Mouse (Mus musculus) neural tube, embryonic 11.5 days (tissue): ENCODE measurements around the gene Nrbf2. TPM values are rescaled to one million over a fixed set of nuclear protein-coding genes. Genes with fewer than 3 reads are reported as not detected.

Experiments
- ATAC-seq: fragments of 200-750 bp; cut with Nextera tagmentation; 2 replicates; pipeline ENCODE4 v1.8.0; 2017; ENCODE audit warnings: moderate number of reproducible peaks, mild to moderate bottlenecking, moderate TSS enrichment, moderate library complexity; ENCODE audit not compliant: insufficient read depth, low FRiP score, low TSS enrichment
- DNase-seq: peaks from one replicate; pipeline ENCODE4 v3.0.0-alpha.2; 2015; ENCODE audit warnings: low spot score
- H3K27ac ChIP-seq: fragments of 300-500 bp; sonication (generic); 2 replicates; pipeline ENCODE4 v1.5.1; 2014; ENCODE audit warnings: low read depth, mild to moderate bottlenecking, low read length
- H3K27me3 ChIP-seq: fragments of 300-500 bp; sonication (generic); 2 replicates; pipeline ENCODE4 v1.6.1; 2014; ENCODE audit warnings: mild to moderate bottlenecking, low read length, mixed read lengths; ENCODE audit not compliant: control insufficient read depth, insufficient read depth
- H3K36me3 ChIP-seq: fragments of 300-500 bp; sonication (generic); 2 replicates; pipeline ENCODE4 v1.6.1; 2014; ENCODE audit warnings: mild to moderate bottlenecking, low read length, moderate library complexity, mixed read lengths; ENCODE audit not compliant: control insufficient read depth, insufficient read depth
- H3K4me1 ChIP-seq: fragments of 300-500 bp; sonication (generic); 2 replicates; pipeline ENCODE4 v1.6.1; 2014; ENCODE audit warnings: low read length, mixed read lengths; ENCODE audit not compliant: control insufficient read depth, insufficient read depth
- H3K4me2 ChIP-seq: fragments of 300-500 bp; sonication (generic); 2 replicates; pipeline ENCODE4 v1.6.1; 2014; ENCODE audit warnings: low read depth, mild to moderate bottlenecking, moderate library complexity
- H3K4me3 ChIP-seq: fragments of 300-500 bp; sonication (generic); 2 replicates; pipeline ENCODE4 v1.5.1; 2014; ENCODE audit warnings: low read depth, low read length
- H3K9ac ChIP-seq: fragments of 300-500 bp; sonication (generic); 2 replicates; pipeline ENCODE4 v1.6.1; 2014; ENCODE audit warnings: mild to moderate bottlenecking, low read length
- H3K9me3 ChIP-seq: fragments of 300-500 bp; sonication (generic); 2 replicates; pipeline ENCODE4 v1.6.1; 2016; ENCODE audit warnings: low read length; ENCODE audit not compliant: control insufficient read depth
- WGBS: fragments of 180-500 bp; shearing (Covaris S2); extraction: QIAGEN DNeasy Blood & Tissue Kit; methylation state at CpG from one replicate; pipeline ENCODE4 v1.1.7; 2014; 5-methylcytosine and 5-hydroxymethylcytosine counted together
- polyA plus RNA-seq: library from polyadenylated mRNA; unstranded; fragments of >200 nt; fragmentation: Nextera tagmentation; extraction: Ambion mirVana; gene quantifications from 2 replicates; pipeline ENCODE4 v1.2.1, GENCODE M21; 2014

Gene Nrbf2
- polyA plus RNA-seq: 42.1 and 44.4 TPM in 2 replicates

- Histone ChIP-seq H3K27ac (peak within 1 kb of the TSS; percentile 53; the same call in 1 of the 2 replicates), H3K9me3 (no peaks in the 10 kb centered on the region), H3K36me3 (no peaks in the 10 kb centered on the region), H3K4me3 (peak within 1 kb of the TSS; percentile 95), H3K4me2 (peak within 1 kb of the TSS; percentile 78), H3K9ac (peak within 1 kb of the TSS; percentile 87), H3K27me3 (no peaks in the 10 kb centered on the region), H3K4me1 (peaks cover 9% of the 10 kb centered on the region)
- WGBS: 13% methylated on average over 13 of the region's 52 CpGs
- peak; percentile 94 for DNase-seq
- peak; percentile 87 for ATAC-seq
Observed at GRCm38 (mm10) chr10:67285176-67285814, at the start of gene Nrbf2. Gene Nrbf2, minus strand, starts transcription at chr10:67285305.

- H3K9me3 ChIP-seq: no peaks in the 10 kb centered on the region
- no peak overlapping the region for H3K4me3 ChIP-seq
- no peaks in the 10 kb centered on the region for H3K4me1 ChIP-seq
- DNase-seq (no peak), ATAC-seq (no peak)
- H3K9ac ChIP-seq: no peak overlapping the region
- no peaks in the 10 kb centered on the region for H3K36me3 ChIP-seq
- no peak overlapping the region for H3K4me2 ChIP-seq
- H3K27me3 ChIP-seq: no peaks in the 10 kb centered on the region
- 84% methylated on average over 2 of the region's 2 CpGs for WGBS
- H3K27ac ChIP-seq: no peak overlapping the region
Observed at GRCm38 (mm10) chr10:67330580-67330979, 45.5 kb upstream of the Nrbf2 start.

GRCm38 (mm10) chr10:67329661-67330060 is 44.6 kb upstream of the Nrbf2 start:
- 44% methylated on average over 11 of the region's 11 CpGs for WGBS
- no peak overlapping the region for H3K4me2 ChIP-seq
- H3K27me3 ChIP-seq: no peaks in the 10 kb centered on the region
- H3K4me3 ChIP-seq: no peak overlapping the region
- no peak overlapping the region for H3K27ac ChIP-seq
- DNase-seq (no peak), ATAC-seq (no peak)
- H3K36me3 ChIP-seq: no peaks in the 10 kb centered on the region
- H3K9me3 ChIP-seq: no peaks in the 10 kb centered on the region
- H3K9ac ChIP-seq: no peak overlapping the region
- no peaks in the 10 kb centered on the region for H3K4me1 ChIP-seq

- 89% methylated on average over 5 of the region's 5 CpGs for WGBS
- Histone ChIP-seq H3K9me3 (no peaks in the 10 kb centered on the region), H3K4me3 (no peak overlapping the region), H3K4me2 (no peak overlapping the region), H3K9ac (no peak overlapping the region), H3K27ac (no peak overlapping the region), H3K4me1 (no peaks in the 10 kb centered on the region), H3K36me3 (no peaks in the 10 kb centered on the region), H3K27me3 (no peaks in the 10 kb centered on the region)
- ATAC-seq: no peak
- DNase-seq: no peak
Observed at GRCm38 (mm10) chr10:67328208-67328607, 43.1 kb upstream of the Nrbf2 start.

- ATAC-seq (no peak), DNase-seq (no peak)
- no peaks in the 10 kb centered on the region for H3K4me1 ChIP-seq
- H3K36me3 ChIP-seq: no peaks in the 10 kb centered on the region
- no peak overlapping the region for H3K4me2 ChIP-seq
- H3K4me3 ChIP-seq: no peak overlapping the region
- WGBS: 60% methylated on average over 1 of the region's 1 CpGs
- no peak overlapping the region for H3K9ac ChIP-seq
- H3K27ac ChIP-seq: no peak overlapping the region
- H3K9me3 ChIP-seq: no peaks in the 10 kb centered on the region
- H3K27me3 ChIP-seq: 0 out of 2 replicates have a peak, but pooled peaks cover 3% of the 10 kb centered on the region
Observed at GRCm38 (mm10) chr10:67324036-67324435, 38.9 kb upstream of the Nrbf2 start.

GRCm38 (mm10) chr10:67321396-67321795 is 36.3 kb upstream of the Nrbf2 start:
- no peak for DNase-seq
- Histone ChIP-seq H3K9ac (no peak overlapping the region), H3K4me2 (no peak overlapping the region), H3K9me3 (no peaks in the 10 kb centered on the region), H3K27ac (no peak overlapping the region), H3K27me3 (0 out of 2 replicates have a peak, but pooled peaks cover 6% of the 10 kb centered on the region), H3K36me3 (no peaks in the 10 kb centered on the region), H3K4me1 (no peaks in the 10 kb centered on the region), H3K4me3 (no peak overlapping the region)
- 79% methylated on average over 2 of the region's 2 CpGs for WGBS
- ATAC-seq: no peak

GRCm38 (mm10) chr10:67320207-67320859 is 35.2 kb upstream of the Nrbf2 start:
- Histone ChIP-seq H3K9me3 (no peaks in the 10 kb centered on the region), H3K27me3 (0 out of 2 replicates have a peak, but pooled peaks cover 6% of the 10 kb centered on the region), H3K4me2 (peak overlapping the region; percentile 17), H3K27ac (no peak overlapping the region), H3K36me3 (no peaks in the 10 kb centered on the region), H3K9ac (no peak overlapping the region; the same call in 1 of the 2 replicates), H3K4me3 (no peak overlapping the region), H3K4me1 (no peaks in the 10 kb centered on the region)
- DNase-seq: no peak
- WGBS: 9% methylated on average over 17 of the region's 17 CpGs
- ATAC-seq: no peak

- Histone ChIP-seq H3K27ac (no peak overlapping the region), H3K36me3 (no peaks in the 10 kb centered on the region), H3K4me1 (no peaks in the 10 kb centered on the region), H3K4me2 (no peak overlapping the region), H3K4me3 (no peak overlapping the region), H3K9me3 (no peaks in the 10 kb centered on the region), H3K9ac (no peak overlapping the region), H3K27me3 (0 out of 2 replicates have a peak, but pooled peaks cover 6% of the 10 kb centered on the region)
- DNase-seq (no peak), ATAC-seq (no peak)
- WGBS: 62% methylated on average over 13 of the region's 13 CpGs
Observed at GRCm38 (mm10) chr10:67319016-67319725, 34.1 kb upstream of the Nrbf2 start.
